Mouse (Mus musculus) megakaryocyte, embryonic 14.5 days (primary cell): Measurements from ENCODE around the gene Gm45140. TPM values are rescaled to one million over a fixed set of nuclear protein-coding genes. Genes with fewer than 3 reads are reported as not detected.

Source experiments
- H3K27me3 ChIP-seq: replicated peaks from 2 replicates; pipeline ENCODE3; 2012; ENCODE audit warnings: inconsistent platforms
- H3K36me3 ChIP-seq: replicated peaks from 2 replicates; pipeline ENCODE3; 2012; ENCODE audit warnings: low read length, inconsistent platforms, mixed read lengths
- H3K4me1 ChIP-seq: 2 replicates; pipeline ENCODE4 v1.6.1; 2012; ENCODE audit warnings: inconsistent platforms
- H3K4me3 ChIP-seq: replicated peaks from 2 replicates; pipeline ENCODE3; 2012; ENCODE audit warnings: moderate library complexity, mild to moderate bottlenecking, inconsistent platforms
- H3K9me3 ChIP-seq: 2 replicates; pipeline ENCODE4 v1.6.1; 2012; ENCODE audit warnings: inconsistent platforms
- FLI1 ChIP-seq: IDR thresholded peaks from 2 replicates; pipeline ENCODE4 v1.6.1; 2012; ENCODE audit warnings: low read length, inconsistent platforms, mixed read lengths
- GATA1 ChIP-seq: IDR thresholded peaks from 3 replicates; pipeline ENCODE4 v1.6.1; 2012; ENCODE audit warnings: mixed read lengths, low read length, inconsistent platforms, borderline replicate concordance
- polyA plus RNA-seq: library from polyadenylated mRNA; stranded (reverse); fragments of >175 nt; gene quantifications from 2 replicates; pipeline ENCODE4 v1.2.3, GENCODE M21; 2012; ENCODE audit warnings: low replicate concordance; ENCODE audit not compliant: insufficient read depth

Gm45140 gene
- polyA plus RNA-seq, 1 experiment: 13.2 TPM

DNA sequence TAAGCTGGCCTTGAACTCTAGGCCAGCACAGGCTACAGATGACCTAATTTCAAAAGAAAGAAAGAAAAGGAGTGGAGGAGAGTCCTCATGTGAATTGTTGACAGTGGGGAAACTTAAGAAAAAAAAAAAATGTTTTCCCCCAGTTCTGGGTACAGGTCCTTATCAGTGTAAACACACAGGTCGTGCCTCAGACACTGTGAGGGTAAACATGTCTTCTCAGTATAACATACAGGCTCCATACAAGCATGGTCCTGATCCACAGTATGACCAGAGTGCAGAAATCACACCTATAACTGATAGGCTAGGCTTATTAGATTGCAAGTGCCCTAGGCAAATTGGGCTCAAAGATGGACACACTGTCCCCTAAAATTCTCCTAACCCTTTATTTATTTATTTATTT lies 34.8 kb upstream of the Gm45140 start:
- H3K36me3 ChIP-seq: peaks cover 4% of the 10 kb centered on the region
- no peak overlapping the region for H3K4me3 ChIP-seq
- TF ChIP-seq FLI1 (no peak), GATA1 (no peak)
- no peaks in the 10 kb centered on the region for H3K27me3 ChIP-seq
- peaks cover 80% of the 10 kb centered on the region for H3K4me1 ChIP-seq
- H3K9me3 ChIP-seq: peaks cover 4% of the 10 kb centered on the region

DNA sequence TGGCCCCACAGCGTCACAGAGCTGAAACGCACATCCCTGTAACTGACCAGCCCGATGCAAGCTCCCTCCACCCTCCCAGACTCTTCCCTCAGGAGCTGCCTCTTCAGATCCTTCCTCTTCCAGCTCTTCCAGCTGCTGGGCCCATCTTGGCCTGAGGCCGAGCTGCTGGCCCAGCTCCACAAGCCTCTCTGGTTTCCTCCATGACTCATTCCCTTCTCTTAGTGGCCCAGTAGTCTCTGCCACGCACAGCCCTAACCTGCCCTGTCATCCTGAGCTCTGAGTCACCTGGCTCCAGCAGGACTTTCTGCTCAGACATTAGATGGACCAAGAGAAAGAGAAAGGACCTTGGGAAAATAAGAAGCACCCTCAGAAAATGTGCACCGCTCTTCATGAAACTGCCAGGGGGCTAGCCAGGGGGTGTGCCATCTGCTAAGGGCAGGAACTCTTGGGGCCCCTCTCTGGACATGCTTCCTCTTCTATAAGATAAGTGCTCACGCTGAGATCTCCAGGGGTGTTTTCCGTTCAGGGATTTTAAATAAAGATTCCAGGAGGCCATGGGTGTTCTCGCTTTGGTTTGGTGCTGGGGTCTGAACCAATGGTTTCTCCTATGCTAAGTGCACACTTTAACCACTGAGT lies 33.4 kb upstream of the Gm45140 start:
- Histone ChIP-seq H3K4me1 (peaks cover 67% of the 10 kb centered on the region), H3K27me3 (no peaks in the 10 kb centered on the region), H3K4me3 (peak overlapping the region; percentile 78)

DNA sequence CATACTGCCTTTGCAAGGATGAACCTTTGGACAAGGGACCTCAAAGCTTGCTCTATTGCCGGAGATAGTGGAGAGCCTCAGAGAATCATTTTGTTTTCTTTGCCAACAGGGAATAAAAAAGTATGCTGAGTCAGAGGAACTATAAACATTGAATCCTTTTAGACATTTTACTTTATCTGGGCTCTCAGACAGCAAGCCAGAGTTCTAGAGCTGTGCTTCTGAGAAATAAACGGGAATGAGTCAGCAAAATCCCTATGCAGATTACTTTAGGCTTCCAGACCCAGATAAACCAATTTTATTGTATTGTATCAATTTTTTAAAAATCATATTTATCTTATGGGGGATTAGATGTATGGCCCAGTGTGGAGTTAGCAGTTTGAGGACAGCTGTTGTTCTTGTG lies 31.7 kb upstream of the Gm45140 start:
- no peaks in the 10 kb centered on the region for H3K27me3 ChIP-seq
- H3K36me3 ChIP-seq: no peaks in the 10 kb centered on the region
- no peaks in the 10 kb centered on the region for H3K9me3 ChIP-seq
- peak overlapping the region; percentile 18 for H3K4me3 ChIP-seq
- TF ChIP-seq FLI1 (no peak), GATA1 (no peak)
- H3K4me1 ChIP-seq: peaks cover 51% of the 10 kb centered on the region

More for the DNA sequence above, 33.4 kb upstream of the Gm45140 start:
- Histone ChIP-seq H3K36me3 (peaks cover under 1% of the 10 kb centered on the region), H3K9me3 (peaks cover under 1% of the 10 kb centered on the region)
- TF ChIP-seq GATA1 (no peak), FLI1 (no peak)

DNA sequence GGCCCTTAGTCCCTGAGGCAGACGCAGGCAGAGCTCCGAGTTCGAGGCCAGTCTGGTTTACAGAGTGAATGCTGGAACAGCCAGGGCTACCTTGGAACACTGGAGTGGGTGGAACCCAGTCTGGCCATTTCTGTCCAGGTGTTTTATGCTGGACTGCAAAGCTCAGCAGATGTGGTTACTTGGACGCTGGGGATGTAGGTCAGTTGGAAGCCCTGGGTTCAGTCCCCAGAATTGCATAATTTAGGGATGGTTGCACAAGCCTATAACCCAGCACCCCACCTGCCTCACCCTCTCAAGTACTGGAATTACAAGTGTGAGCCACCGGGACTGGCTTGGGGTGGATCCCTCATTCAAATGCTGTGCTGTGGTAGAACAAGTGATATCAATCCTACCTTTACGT lies 30.6 kb upstream of the Gm45140 start:
- no peaks in the 10 kb centered on the region for H3K9me3 ChIP-seq
- H3K4me1 ChIP-seq: peaks cover 51% of the 10 kb centered on the region
- no peak overlapping the region for H3K4me3 ChIP-seq
- no peaks in the 10 kb centered on the region for H3K27me3 ChIP-seq
- no peaks in the 10 kb centered on the region for H3K36me3 ChIP-seq
- no peak for TF ChIP-seq GATA1
- no peak for TF ChIP-seq FLI1

DNA sequence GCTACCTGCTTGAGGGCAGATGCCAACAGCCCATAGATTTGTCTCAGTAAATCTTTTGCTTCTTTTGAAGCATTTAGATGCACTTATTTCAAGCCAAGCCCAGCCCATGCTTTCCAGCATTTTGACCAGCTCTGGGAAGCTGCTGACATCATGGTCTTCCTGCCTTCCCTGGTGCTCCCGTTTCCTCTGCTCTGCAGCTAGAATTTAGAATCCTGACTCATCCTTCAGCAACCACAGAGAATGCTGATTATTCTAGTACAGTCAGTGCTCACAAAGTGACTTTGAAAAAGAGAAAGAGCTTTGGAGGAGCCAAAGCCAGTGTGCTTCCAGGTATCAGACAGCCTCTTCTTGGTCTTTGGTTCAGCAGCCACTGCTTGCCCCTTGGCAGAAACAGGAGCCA lies 21.5 kb upstream of the Gm45140 start:
- Histone ChIP-seq H3K4me3 (peak overlapping the region; percentile 82), H3K4me1 (peaks cover 54% of the 10 kb centered on the region), H3K27me3 (no peaks in the 10 kb centered on the region), H3K36me3 (no peaks in the 10 kb centered on the region), H3K9me3 (no peaks in the 10 kb centered on the region)
- TF ChIP-seq FLI1 (no peak), GATA1 (no peak)

DNA sequence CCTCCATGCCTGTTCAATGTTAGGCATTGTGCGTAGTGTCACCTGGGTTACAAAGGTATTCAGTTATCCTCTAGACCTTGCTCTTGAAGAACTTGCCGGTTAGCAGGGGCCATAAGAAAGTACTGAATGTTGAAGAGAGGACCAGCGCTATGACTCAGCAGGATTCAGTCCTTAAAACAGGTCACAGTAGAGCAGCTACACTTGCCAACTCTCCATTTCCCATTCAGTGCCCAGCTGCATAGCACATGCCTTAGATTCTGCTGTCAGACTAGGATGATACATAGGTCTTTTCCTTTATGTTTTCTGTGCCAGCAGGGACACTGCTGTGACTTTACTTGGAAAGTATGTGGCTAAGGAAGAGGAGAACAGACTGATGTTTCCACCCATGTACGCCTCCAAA lies 17.9 kb upstream of the Gm45140 start:
- TF ChIP-seq GATA1 (no peak), FLI1 (no peak)
- Histone ChIP-seq H3K9me3 (no peaks in the 10 kb centered on the region), H3K36me3 (peaks cover 5% of the 10 kb centered on the region), H3K4me1 (peaks cover 66% of the 10 kb centered on the region), H3K27me3 (no peaks in the 10 kb centered on the region), H3K4me3 (peak overlapping the region; percentile 8)

GRCm38 (mm10) chr6:87851871-87852270 lies 16.3 kb upstream of the Gm45140 start:
- peaks cover 21% of the 10 kb centered on the region for H3K36me3 ChIP-seq
- no peak for TF ChIP-seq GATA1
- TF ChIP-seq FLI1: no peak
- H3K4me3 ChIP-seq: no peak overlapping the region
- peaks cover 66% of the 10 kb centered on the region for H3K4me1 ChIP-seq
- H3K9me3 ChIP-seq: no peaks in the 10 kb centered on the region
- no peaks in the 10 kb centered on the region for H3K27me3 ChIP-seq

- TF ChIP-seq FLI1: peak; percentile 40; the same call in 1 of the 2 replicates
- TF ChIP-seq GATA1: no peak
- Histone ChIP-seq H3K9me3 (no peaks in the 10 kb centered on the region), H3K27me3 (no peaks in the 10 kb centered on the region), H3K36me3 (peaks cover 29% of the 10 kb centered on the region), H3K4me3 (peak within 1 kb of the TSS; percentile 99), H3K4me1 (peaks cover 66% of the 10 kb centered on the region)
Observed at GRCm38 (mm10) chr6:87850900-87851614, 15.5 kb upstream of the Gm45140 start, which contains the start of gene Cnbp. Gene Cnbp, minus strand, starts transcription at chr6:87851106.

DNA sequence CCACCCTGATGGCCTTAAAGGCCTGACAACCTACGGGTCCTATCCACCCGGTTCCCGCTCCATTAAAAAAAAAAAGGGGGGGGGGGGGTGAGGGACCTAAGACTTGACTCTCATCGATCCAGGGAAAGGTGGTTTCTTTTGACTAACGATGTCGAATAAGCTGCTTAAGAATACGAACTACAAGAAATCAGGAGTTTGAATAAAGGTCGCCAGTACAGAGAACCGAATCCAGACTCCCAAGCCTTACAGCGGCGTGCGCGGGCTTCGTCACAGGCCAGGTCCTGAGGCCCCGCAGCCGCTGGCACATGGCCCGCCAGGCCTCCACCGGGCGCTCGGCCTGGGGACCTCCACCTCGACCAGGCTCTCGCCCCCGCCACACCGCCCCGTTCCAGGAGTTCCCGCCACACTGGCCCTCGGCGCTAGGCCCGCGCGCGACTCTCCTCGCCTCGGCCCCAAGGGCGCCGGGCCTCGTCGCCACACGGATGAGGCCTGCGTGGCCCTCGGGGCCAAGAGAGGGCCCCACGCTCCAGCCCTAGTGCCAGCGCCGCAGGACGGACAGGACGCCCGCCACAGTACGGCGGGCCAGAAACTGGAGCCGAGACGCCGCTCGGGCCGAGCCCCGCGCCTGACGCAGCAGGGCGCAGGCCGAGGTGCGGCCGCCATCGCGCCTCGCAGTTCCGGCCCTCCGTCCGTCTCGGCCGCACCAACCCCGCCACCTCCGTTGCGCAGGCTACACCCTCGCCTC lies 14.7 kb upstream of the Gm45140 start:
- H3K9me3 ChIP-seq: no peaks in the 10 kb centered on the region
- peaks cover 36% of the 10 kb centered on the region for H3K36me3 ChIP-seq
- H3K4me3 ChIP-seq: peak overlapping the region; percentile 99
- peaks cover 67% of the 10 kb centered on the region for H3K4me1 ChIP-seq
- TF ChIP-seq GATA1 (no peak), FLI1 (no peak)
- H3K27me3 ChIP-seq: no peaks in the 10 kb centered on the region

DNA sequence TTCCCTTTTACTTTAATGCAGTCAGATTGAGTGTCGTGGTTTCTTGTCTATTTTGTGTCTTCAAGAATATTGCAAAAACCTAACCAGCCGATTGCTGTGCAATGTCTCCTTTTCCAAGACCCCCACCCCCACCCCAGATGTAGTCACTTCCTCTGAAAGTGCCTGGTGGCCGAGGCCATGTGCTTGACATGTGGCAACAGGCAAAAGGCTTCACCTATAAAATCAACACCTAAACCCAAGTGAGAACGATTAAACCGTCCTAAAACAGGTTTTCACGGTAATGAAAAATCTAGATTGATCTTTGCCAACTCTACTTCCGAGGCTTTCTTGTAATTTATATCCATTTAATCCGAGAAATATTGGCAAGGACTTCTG lies 14.2 kb upstream of the Gm45140 start:
- TF ChIP-seq GATA1: no peak
- no peak for TF ChIP-seq FLI1
- peak overlapping the region; percentile 99 for H3K4me3 ChIP-seq
- no peaks in the 10 kb centered on the region for H3K9me3 ChIP-seq
- H3K27me3 ChIP-seq: no peaks in the 10 kb centered on the region
- peaks cover 72% of the 10 kb centered on the region for H3K4me1 ChIP-seq
- H3K36me3 ChIP-seq: peaks cover 42% of the 10 kb centered on the region
